Mouse (Mus musculus): ENCODE results near the gene Dph2. TPM values are rescaled to one million over a fixed set of nuclear protein-coding genes. Genes with fewer than 3 reads are reported as not detected.

Dph2 gene
- polyA plus RNA-seq, 1 experiment from 2014 or later: 7.8 TPM

DNA sequence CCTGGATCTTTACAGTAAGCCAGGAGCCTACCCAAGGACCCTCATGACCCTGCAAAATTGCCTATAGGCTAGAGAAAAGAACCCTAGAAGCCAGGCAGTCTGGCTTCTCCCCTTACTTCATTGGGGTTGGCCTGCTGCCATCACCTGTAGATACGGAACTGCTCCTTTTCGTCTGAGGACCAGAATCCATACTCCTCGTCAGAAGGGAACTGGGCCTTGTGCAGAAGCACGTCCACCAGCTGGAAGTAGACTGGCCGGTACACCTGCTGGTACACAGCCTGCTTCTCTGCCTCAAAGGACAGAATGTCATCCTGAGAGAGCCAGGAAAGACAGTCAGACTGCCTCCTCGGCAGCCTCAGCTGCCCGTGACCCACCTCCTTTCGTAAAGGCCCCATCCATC is 12.9 kb upstream of the Dph2 start:
- TF ChIP-seq EP300 (IDR thresholded peaks at IDR 0.05): no peak
- TF ChIP-seq CTCF (IDR thresholded peaks at IDR 0.05): no peak
- Histone ChIP-seq H3K27ac (ENCODE audit: low read length) (no peak overlapping the region), H3K9me3 (ENCODE audit: low read length) (no peaks in the 10 kb centered on the region), H3K36me3 (ENCODE audit: insufficient read depth, low read length) (peaks cover 24% of the 10 kb centered on the region), H3K27me3 (replicated peaks; ENCODE audit: insufficient read depth, low read length) (no peaks in the 10 kb centered on the region), H3K4me3 (ENCODE audit: low read depth, low read length) (no peak overlapping the region), H3K4me2 (replicated peaks; ENCODE audit: low read depth, low read length) (no peak overlapping the region), H3K9ac (replicated peaks; ENCODE audit: low read depth) (no peak overlapping the region), H3K4me1 (ENCODE audit: insufficient read depth, low read depth, low read length) (peaks cover 9% of the 10 kb centered on the region; the same call in 1 of the 2 replicates)
- DNase-seq (ENCODE audit: low spot score) (no peak), ATAC-seq (no peak)
- WGBS: 87% methylated on average over 8 of the region's 8 CpGs

DNA sequence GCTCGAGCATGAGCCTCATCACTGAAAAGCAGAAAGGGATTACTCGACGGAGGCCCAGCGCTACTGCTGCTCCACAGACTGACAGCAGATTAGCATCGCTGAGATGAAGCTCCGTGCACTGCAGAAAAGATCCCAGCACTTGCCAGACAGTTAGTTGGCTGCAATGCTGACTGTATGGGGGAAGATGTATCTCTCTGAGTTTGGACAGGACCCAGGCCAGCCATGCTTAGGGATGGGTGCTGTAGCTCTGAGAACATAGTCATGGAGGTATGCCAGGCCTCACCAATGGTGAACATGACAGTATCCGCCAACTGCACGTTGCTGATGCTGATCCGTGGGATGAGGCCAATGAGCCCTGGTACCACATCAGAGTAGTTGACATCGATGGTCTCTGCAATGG is 12.3 kb upstream of the Dph2 start:
- Histone ChIP-seq H3K27ac (ENCODE audit: low read length) (no peak overlapping the region), H3K36me3 (ENCODE audit: insufficient read depth, low read length) (peaks cover 31% of the 10 kb centered on the region), H3K4me3 (ENCODE audit: low read depth, low read length) (no peak overlapping the region), H3K4me2 (replicated peaks; ENCODE audit: low read depth, low read length) (no peak overlapping the region), H3K9me3 (ENCODE audit: low read length) (no peaks in the 10 kb centered on the region), H3K27me3 (replicated peaks; ENCODE audit: insufficient read depth, low read length) (no peaks in the 10 kb centered on the region), H3K9ac (replicated peaks; ENCODE audit: low read depth) (no peak overlapping the region), H3K4me1 (ENCODE audit: insufficient read depth, low read depth, low read length) (peaks cover 7% of the 10 kb centered on the region; the same call in 1 of the 2 replicates)
- ATAC-seq (no peak), DNase-seq (ENCODE audit: low spot score) (no peak)
- TF ChIP-seq EP300 (IDR thresholded peaks at IDR 0.05) (no peak), CTCF (IDR thresholded peaks at IDR 0.05) (no peak)
- WGBS: 88% methylated on average over 10 of the region's 10 CpGs

DNA sequence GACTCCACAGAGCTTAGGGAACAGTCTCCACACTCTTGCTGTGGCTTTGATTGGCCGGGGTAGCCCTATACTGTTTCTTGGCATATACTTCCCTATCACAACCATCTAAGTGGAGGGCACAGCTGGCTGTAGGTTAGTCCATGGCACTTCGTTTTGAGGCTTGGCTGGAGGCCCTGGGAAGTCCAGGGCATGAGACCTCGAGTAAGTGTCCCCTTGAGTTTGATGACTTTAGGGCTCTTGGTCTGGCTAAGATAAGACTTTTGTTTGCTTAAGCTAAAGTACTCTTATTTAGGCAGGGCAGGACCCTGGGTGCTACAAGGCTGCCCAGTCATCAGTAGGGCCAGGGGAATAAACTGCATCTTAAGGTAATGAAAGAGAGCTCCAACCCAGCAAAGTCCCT is 6.3 kb upstream of the Dph2 start:
- Histone ChIP-seq H3K4me2 (replicated peaks; ENCODE audit: low read depth, low read length) (no peak overlapping the region), H3K36me3 (ENCODE audit: insufficient read depth, low read length) (peaks cover 28% of the 10 kb centered on the region), H3K4me1 (ENCODE audit: insufficient read depth, low read depth, low read length) (no peaks in the 10 kb centered on the region), H3K9ac (replicated peaks; ENCODE audit: low read depth) (no peak overlapping the region), H3K9me3 (ENCODE audit: low read length) (no peaks in the 10 kb centered on the region), H3K4me3 (ENCODE audit: low read depth, low read length) (no peak overlapping the region), H3K27ac (ENCODE audit: low read length) (no peak overlapping the region), H3K27me3 (replicated peaks; ENCODE audit: insufficient read depth, low read length) (no peaks in the 10 kb centered on the region)
- DNase-seq (ENCODE audit: low spot score) (peak; percentile 81), ATAC-seq (peak; percentile 90)
- 49% methylated on average over 3 of the region's 3 CpGs for WGBS
- peak; percentile 86 for TF ChIP-seq EP300 (IDR thresholded peaks at IDR 0.05)
- TF ChIP-seq CTCF (IDR thresholded peaks at IDR 0.05): no peak

DNA sequence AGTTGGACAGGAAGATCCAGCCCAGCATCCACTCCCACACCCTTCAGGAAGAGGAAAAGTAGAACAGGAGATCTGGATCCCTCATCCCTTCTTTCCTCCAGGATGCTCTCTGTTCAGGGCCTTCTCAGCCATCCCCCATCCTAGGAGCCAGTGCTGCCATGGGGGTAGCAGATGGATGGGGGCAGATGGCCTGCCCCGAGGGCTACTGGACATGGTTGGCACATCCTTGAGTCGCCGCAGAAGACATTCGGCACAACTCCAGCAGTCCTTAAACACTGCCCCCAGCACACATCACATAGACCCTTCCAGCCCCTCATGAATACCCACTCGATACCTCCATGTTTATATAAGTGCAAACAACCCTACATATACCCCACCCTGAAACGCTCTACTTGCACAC is 4.2 kb upstream of the Dph2 start:
- peaks cover 16% of the 10 kb centered on the region for H3K36me3 ChIP-seq (ENCODE audit: insufficient read depth, low read length)
- no peak for DNase-seq (ENCODE audit: low spot score)
- no peak for ATAC-seq

DNA sequence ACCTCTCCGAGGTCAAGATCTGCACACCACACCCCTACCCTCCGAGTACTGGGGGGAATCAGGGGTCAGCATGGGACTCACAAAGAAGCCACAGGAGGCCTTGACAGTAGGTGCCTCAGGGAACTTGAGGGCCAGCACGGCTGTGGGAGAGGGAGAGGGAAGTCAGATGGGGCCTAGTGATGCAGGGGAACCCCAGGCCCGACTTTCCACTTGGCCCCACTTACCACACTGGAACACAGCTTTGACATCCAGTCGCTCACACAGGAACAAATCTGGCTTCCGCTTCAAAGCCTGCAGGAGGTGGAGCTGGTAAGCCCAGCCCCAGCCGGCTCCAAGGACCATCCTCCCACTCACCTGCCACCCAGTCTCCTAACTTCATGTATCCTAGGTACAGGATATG is 3.5 kb upstream of the Dph2 start:
- Histone ChIP-seq H3K27ac (ENCODE audit: low read length) (no peak overlapping the region), H3K36me3 (ENCODE audit: insufficient read depth, low read length) (peaks cover 12% of the 10 kb centered on the region), H3K4me1 (ENCODE audit: insufficient read depth, low read depth, low read length) (no peaks in the 10 kb centered on the region; the same call in 1 of the 2 replicates), H3K4me3 (ENCODE audit: low read depth, low read length) (no peak overlapping the region), H3K27me3 (replicated peaks; ENCODE audit: insufficient read depth, low read length) (no peaks in the 10 kb centered on the region), H3K4me2 (replicated peaks; ENCODE audit: low read depth, low read length) (no peak overlapping the region), H3K9ac (replicated peaks; ENCODE audit: low read depth) (no peak overlapping the region), H3K9me3 (ENCODE audit: low read length) (no peaks in the 10 kb centered on the region)
- ATAC-seq: no peak
- no peak for DNase-seq (ENCODE audit: low spot score)
- 78% methylated on average over 7 of the region's 7 CpGs for WGBS
- TF ChIP-seq EP300 (IDR thresholded peaks at IDR 0.05): no peak
- TF ChIP-seq CTCF (IDR thresholded peaks at IDR 0.05): no peak

More for the DNA sequence above, 4.2 kb upstream of the Dph2 start:
- TF ChIP-seq EP300 (IDR thresholded peaks at IDR 0.05): no peak
- TF ChIP-seq CTCF (IDR thresholded peaks at IDR 0.05): no peak
- H3K9ac ChIP-seq (replicated peaks; ENCODE audit: low read depth): no peak overlapping the region
- H3K27me3 ChIP-seq (replicated peaks; ENCODE audit: insufficient read depth, low read length): no peaks in the 10 kb centered on the region
- H3K4me2 ChIP-seq (replicated peaks; ENCODE audit: low read depth, low read length): no peak overlapping the region
- no peak overlapping the region for H3K27ac ChIP-seq (ENCODE audit: low read length)
- no peaks in the 10 kb centered on the region for H3K9me3 ChIP-seq (ENCODE audit: low read length)
- no peak overlapping the region for H3K4me3 ChIP-seq (ENCODE audit: low read depth, low read length)
- 92% methylated on average over 6 of the region's 6 CpGs for WGBS
- no peaks in the 10 kb centered on the region; the same call in 1 of the 2 replicates for H3K4me1 ChIP-seq (ENCODE audit: insufficient read depth, low read depth, low read length)

DNA sequence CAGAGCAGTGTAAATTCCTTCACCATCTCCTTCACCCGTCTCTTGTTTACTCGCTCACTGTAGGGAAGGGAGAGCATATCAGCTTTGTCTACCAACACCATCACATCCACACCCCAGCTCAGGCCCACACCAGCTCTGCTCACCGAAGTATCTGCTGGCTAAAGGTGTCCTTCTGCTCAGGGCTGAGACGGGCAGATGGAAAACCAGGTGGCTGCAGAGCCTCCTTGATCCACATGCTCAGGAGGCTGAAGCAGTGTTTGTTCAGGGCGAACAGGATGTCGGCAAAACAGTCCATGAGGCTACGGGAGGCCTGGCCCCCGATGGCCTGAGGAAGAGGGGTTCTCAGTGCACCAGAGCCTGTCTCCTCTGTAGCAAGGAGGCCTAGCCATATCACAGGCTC is 2.8 kb upstream of the Dph2 start:
- no peak overlapping the region for H3K9ac ChIP-seq (replicated peaks; ENCODE audit: low read depth)
- DNase-seq (ENCODE audit: low spot score): no peak
- ATAC-seq: no peak
- H3K4me3 ChIP-seq (ENCODE audit: low read depth, low read length): no peak overlapping the region
- 81% methylated on average over 8 of the region's 8 CpGs for WGBS
- no peak overlapping the region for H3K4me2 ChIP-seq (replicated peaks; ENCODE audit: low read depth, low read length)
- H3K9me3 ChIP-seq (ENCODE audit: low read length): no peaks in the 10 kb centered on the region
- H3K27ac ChIP-seq (ENCODE audit: low read length): no peak overlapping the region
- H3K4me1 ChIP-seq (ENCODE audit: insufficient read depth, low read depth, low read length): no peaks in the 10 kb centered on the region; the same call in 1 of the 2 replicates
- H3K36me3 ChIP-seq (ENCODE audit: insufficient read depth, low read length): peaks cover 10% of the 10 kb centered on the region
- TF ChIP-seq EP300 (IDR thresholded peaks at IDR 0.05) (no peak), CTCF (IDR thresholded peaks at IDR 0.05) (no peak)
- no peaks in the 10 kb centered on the region for H3K27me3 ChIP-seq (replicated peaks; ENCODE audit: insufficient read depth, low read length)

DNA sequence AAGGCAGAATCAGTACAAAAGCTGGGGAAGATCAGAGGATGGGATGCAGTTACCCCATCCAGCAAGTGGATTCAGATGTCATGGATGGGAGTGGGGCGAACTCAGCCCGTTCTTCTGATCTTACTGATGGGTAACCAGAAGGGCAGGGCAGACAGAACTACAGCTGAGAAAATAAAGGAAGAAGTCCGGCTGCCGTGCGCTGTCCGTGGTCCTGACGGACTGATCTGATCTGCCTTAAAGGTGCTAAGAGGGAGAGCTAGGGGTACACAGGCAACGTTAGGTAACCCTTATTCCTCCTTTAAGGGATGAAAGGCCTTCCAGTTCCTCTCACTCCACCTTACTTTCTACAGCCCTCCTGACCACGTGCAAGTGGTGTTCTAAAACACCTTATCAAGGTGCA is 1.5 kb upstream of the Dph2 start:
- Histone ChIP-seq H3K36me3 (ENCODE audit: insufficient read depth, low read length) (no peaks in the 10 kb centered on the region; the same call in 1 of the 2 replicates), H3K4me3 (ENCODE audit: low read depth, low read length) (no peak overlapping the region), H3K4me1 (ENCODE audit: insufficient read depth, low read depth, low read length) (no peaks in the 10 kb centered on the region; the same call in 1 of the 2 replicates), H3K4me2 (replicated peaks; ENCODE audit: low read depth, low read length) (no peak overlapping the region), H3K9me3 (ENCODE audit: low read length) (no peaks in the 10 kb centered on the region), H3K27ac (ENCODE audit: low read length) (no peak overlapping the region), H3K27me3 (replicated peaks; ENCODE audit: insufficient read depth, low read length) (no peaks in the 10 kb centered on the region), H3K9ac (replicated peaks; ENCODE audit: low read depth) (no peak overlapping the region)
- no peak for TF ChIP-seq CTCF (IDR thresholded peaks at IDR 0.05)
- no peak for TF ChIP-seq EP300 (IDR thresholded peaks at IDR 0.05)
- DNase-seq (ENCODE audit: low spot score): peak; percentile 40
- WGBS: 18% methylated on average over 9 of the region's 9 CpGs
- no peak for ATAC-seq

Measured in lung, postnatal 0 days (tissue).